Mouse (Mus musculus) heart, adult 2 months (tissue): Measurements from ENCODE around the gene Gsdma.

Source experiments
- CTCF ChIP-seq: fragments of 200-600 bp; IDR thresholded peaks from 2 replicates; pipeline ENCODE4 v1.8.1; 2022; ENCODE audit warnings: antibody characterized with exemption, mild to moderate bottlenecking, moderate library complexity
- EP300 ChIP-seq: fragments of 200-500 bp; IDR thresholded peaks from 2 replicates; pipeline ENCODE4 v1.6.1; 2011; ENCODE audit warnings: low read depth, low read length, control low read depth; ENCODE audit not compliant: insufficient read depth
- POLR2A ChIP-seq: fragments of 200-500 bp; IDR thresholded peaks from 2 replicates; pipeline ENCODE4 v1.6.1; 2011; ENCODE audit warnings: mild to moderate bottlenecking, low read depth, low read length, control low read depth; ENCODE audit not compliant: insufficient read depth

DNA sequence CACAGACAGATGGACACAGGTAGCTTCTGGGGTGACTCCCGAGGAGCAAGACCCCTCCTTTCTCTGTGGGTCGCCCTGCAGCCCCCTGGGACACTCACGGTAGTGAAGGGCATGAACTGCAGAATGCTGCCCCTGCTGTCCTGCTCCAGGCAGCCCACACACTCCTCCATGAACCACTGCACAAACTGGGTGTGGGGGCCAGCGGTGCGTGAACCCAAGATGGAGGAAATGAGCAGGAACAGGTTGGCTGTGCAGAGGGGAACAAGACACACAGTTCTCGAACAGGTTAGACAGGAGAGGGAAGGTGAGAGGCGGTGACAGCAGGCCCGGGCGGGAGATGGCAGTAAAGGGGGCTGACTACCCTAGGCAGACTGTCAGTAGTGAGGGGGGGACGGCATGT, 40.9 kb downstream of the Gsdma start:
- TF ChIP-seq POLR2A, result no peak
- no peak for TF ChIP-seq EP300
- no peak for TF ChIP-seq CTCF
